Mouse (Mus musculus) gastrocnemius, postnatal 36 days (tissue): ENCODE measurements around the gene Prlr. TPM values are rescaled to one million over a fixed set of nuclear protein-coding genes. Genes with fewer than 3 reads are reported as not detected.

ENCODE experiments used
- DNase-seq, 2 experiments: peaks; one replicate each; pipeline ENCODE4 v3.0.0; 2022
- intact Hi-C: fragments of 180-260 bp; cut with DNase I; formaldehyde crosslinking; loops from one replicate; pipeline ENCODE4 v1.15.1; 2025
- total RNA-seq, 2 experiments: library from RNA; stranded (reverse); gene quantifications; 2 replicates each; pipeline ENCODE4 v1.2.3; 2021

Gene Prlr
- total RNA-seq, 2 experiments from 2014 or later = 0.10 to 0.26 TPM

DNA sequence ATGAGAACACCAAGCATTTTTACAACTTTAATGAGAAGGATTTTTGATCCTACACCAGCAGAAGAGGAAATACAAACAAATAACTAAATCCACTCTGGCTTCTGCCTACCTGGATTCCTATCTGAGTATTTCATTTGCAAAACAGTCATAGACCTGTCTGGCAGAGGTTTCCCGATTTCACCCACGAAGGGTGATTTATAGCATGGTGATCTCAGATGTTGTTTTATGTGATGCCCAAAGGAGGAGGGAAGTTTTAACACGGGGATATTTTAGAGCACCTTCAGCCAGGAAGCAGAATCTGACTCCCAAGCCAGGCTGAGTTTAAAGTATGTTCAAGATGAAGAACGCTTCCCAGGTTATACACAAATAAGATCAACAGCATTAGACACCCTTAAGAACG lies 134.8 kb downstream of the Prlr start:
- intact Hi-C loops = no loop called here
- no peak for DNase-seq

DNA sequence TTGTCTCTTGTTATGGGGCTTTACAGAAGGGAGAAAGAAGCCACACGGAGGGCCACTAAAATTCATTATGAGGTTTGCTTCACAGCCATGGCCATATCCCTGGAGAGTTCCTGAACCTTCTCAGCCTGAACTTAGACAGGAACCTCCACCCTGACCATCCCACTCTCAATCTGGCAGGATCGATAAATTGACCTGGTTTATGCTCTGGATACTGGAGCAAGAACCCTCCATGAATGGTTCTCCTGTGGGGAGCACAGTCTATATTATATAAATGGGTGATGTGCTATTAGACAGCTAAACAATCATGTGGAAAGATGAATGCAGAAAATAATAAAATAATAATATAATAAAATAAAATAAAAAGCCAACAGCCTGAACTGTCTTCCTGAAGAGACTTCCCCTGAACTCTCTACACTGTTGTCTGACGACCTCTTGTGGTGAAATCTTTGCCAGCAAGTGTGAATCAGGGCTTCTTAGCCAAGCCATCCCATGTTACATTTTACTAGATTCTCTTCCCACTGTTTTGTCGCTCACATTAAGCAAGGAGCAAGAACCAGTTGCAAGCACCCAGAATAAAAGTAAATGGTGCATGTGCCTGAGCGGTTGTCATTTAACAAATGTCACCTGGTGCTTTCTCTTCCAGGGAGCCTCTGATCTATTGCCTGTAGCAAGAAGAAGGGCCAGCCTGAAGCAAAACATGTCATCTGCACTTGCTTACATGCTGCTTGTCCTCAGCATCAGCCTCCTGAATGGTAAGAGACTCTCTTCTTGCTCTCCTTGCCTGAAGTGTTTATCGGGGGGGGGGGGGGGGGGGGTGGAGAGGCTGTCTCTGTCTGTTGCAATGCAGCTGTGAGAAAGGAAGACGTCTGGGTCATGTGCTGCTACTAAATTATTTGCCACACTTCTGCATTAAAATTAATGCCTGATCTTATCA lies 136.8 kb downstream of the Prlr start:
- intact Hi-C loops = no loop called here

DNA sequence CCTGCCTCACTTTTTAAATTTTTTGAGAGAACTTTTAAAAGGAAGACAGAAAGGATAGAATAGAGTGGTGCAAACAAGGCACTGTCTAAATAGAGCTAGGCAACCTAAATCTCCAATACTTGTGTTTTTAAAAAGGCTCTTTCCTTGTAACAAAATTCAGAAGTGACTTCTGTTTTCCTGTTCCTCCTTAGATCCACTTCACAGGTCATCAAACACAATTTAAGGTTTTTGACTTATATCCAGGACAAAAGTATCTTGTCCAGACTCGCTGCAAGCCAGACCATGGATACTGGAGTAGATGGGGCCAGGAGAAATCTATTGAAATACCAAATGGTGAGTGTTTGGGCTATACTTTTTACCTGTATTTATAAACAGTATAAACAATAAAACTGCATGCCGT lies 148.0 kb downstream of the Prlr start, which contains the start of gene Gm21973:
Gene Gm21973 (plus strand): TSS at position 301 of the 400 bp plus-strand sequence.
- intact Hi-C loops = no loop called here
- no peak for DNase-seq

More for the DNA sequence above, 136.8 kb downstream of the Prlr start:
- DNase-seq = peak in 1 of 2 experiments; percentile 33

DNA sequence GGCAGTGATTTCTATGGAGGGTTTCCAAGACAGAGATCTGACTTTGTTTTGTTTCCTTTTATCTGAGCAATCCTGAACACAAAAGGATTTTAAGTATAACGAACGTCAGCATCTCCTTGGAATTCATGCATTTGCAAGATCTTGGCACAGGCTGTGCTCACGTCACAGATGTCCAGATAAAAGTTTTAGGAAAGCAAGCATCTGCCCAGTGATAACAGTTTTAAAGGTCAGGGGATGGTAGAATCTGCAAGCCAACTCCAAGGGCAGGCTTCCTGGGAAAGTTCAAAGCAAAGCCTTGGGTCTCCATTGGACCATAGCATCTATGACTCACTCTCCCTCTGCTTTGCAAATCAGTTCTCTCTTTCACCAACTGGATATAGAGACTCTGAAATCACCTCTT lies 153.6 kb downstream of the Prlr start:
- intact Hi-C loops = no loop called here
- DNase-seq = no peak

DNA sequence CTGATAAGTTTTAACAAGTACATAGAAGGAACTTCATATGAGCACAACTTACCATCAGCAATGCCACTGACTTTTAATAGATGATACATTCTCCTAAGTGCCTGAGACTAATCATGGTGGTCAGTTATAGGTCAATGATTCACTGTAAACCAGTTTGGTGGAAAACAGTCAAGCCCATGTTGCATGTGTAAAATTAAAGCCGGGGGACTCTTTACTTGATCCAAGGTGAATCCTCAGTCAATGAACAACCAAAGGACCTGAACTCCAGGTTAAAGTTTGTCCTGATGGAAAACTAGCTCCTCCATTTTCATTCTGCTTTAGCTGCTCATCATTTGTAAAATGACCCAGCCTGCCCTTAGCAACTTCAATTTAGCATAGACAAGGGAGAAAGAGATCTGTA lies 155.5 kb downstream of the Prlr start:
- DNase-seq = no peak
- intact Hi-C loops = no loop called here

DNA sequence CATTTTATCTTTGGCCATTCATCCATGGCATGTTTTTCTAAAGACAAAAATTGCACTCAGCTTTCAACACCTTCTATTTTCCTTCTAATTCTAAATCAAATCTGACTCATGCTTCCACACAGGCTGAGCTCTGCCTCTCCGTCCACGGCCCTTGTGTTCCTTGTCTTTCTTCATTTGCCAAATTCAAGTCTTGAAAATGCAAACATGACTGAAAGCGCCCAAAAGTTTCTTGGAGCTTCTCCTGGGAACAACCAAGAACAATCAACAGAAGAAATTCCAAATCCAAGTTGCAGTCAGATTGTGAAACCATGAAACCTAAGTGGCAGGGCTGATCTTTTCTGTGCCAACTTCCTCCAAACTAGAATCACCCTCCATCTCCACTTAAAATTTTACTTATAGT lies 161.6 kb downstream of the Prlr start:
- intact Hi-C loops = no loop called here

DNA sequence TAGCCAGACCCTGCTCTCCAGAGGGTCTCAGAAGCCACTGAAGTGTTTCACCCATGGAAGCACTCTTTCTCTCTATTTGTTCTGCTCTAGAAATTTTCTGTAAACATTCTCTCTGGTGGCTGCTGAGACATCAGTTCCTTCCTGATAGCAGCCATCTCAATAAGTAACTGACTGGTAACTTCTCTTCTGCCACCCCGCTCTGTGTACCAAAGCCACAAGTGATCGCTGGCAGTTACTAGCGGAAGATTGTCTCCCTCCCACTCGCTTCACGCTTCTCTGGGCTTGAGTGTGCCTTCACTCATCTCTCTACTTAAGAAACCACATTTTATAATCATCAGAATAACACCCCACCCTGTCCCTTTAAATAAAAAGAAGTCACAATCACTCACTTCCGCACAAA lies 170.0 kb downstream of the Prlr start:
- no peak for DNase-seq
- intact Hi-C loops = no loop called here

More for the DNA sequence above, 161.6 kb downstream of the Prlr start:
- DNase-seq = no peak

DNA sequence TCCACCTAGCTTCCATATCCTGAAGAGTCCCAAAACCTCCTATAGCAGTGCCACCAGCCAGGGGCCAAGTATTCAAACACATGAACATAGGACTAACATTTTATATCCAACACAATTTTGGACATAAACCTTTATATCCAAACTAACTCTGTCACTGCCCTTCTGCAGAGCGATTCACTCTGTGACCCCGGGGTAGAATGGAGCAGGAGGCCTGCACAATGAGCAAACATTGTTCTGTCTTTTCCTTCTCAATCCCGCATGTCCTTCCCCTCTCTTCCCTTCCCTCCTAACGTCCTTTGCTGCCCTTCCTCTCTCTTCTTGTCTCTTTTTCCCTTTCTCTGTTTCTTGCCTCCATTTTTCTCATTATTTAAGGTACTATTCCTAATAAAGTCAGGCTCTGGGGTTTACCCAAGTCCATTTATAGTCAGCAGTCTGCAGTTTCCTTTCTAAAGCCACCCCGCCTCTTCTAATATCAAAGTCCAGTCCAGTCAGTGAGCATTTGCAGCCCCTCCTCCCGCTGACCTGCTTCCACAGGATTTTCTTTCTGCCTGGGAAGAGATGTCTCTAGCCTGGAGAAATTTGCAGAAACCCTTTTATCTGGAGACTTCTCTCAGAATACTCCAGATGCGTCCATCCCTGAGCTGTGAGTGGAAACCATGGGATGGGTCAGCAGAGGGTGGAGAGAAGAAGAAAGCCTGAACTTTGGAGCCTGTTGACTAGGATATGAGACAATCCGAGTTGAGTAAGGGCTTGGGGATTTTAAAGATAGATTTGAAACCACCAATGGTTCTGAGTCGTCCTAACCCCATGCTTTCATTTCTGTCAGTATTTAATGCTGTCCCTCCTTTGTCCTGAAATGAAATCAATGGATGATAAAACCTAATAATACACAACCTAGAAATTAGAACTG lies 181.3 kb downstream of the Prlr start, which contains the start of gene Agxt2:
Gene Agxt2 (plus strand): TSS at position 494 of the 910 bp plus-strand sequence.
- DNase-seq = no peak
- intact Hi-C loops = no loop called here

DNA sequence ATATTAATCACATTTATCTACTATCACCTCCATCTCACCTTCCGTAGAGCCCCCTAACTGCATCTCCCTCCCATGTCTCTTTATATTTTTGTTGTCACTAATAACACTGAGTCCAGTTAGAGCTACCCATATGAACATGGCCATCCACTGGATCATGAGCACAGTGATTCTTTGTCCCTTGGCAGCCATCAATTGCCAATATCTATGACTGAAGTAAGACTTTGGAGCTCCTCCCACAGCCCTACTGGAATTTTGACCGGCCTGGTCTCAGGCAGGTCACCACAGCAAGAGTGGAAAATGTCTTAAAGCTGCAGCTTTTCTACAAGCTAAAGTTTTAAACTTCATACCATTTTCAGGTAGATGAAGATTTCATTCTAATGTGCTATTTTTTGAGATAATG lies 189.3 kb downstream of the Prlr start:
- no peak for DNase-seq
- intact Hi-C loops = no loop called here

DNA sequence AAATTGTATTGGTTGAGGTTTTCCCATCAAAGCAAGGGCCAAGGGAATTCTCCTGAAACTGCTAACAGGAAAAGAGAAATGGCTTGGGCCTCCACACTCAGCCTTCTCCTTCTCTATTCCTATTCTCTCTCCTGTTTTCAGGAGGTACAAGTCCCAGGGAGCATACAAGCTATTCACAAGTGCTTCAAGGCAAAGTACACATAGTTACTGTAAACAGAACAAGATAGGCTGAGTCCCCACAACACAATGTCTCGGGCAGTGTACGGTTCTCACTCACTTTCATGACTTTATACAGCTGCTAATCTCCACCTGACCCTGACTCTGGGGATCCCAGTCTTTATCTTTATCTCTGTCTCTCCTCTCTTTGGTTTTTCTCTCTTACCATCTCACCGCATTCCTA lies 198.4 kb downstream of the Prlr start:
- intact Hi-C loops = no loop called here
- no peak for DNase-seq

DNA sequence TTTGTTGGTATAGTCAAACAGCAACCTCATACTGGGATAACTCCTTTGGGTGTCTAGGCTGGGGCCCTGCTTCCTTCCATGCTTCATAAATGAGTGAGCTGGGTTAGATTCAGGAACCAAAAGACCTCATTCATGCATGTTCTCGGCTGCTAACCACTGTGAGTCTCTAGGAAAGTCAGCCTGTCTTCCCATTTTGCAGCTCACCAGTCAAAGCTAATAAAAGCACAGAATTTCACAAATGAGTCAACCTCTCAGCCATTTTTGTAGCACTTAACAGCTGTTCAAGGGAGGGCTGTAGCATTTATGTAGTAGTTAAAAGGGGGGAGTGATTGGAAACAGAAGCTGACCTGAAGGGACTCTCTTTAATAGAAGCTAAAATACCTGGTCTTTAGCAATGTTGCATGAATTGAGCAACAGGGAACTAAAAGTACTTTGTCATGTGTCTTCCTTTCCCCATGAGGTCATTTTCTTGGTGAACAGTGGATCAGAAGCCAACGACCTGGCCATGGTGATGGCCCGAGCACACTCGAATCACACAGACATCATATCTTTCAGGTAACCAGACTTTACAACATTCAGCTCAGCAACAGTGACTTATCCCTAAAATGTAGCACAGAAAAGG lies 201.4 kb downstream of the Prlr start:
- DNase-seq = no peak
- intact Hi-C loops = no loop called here

DNA sequence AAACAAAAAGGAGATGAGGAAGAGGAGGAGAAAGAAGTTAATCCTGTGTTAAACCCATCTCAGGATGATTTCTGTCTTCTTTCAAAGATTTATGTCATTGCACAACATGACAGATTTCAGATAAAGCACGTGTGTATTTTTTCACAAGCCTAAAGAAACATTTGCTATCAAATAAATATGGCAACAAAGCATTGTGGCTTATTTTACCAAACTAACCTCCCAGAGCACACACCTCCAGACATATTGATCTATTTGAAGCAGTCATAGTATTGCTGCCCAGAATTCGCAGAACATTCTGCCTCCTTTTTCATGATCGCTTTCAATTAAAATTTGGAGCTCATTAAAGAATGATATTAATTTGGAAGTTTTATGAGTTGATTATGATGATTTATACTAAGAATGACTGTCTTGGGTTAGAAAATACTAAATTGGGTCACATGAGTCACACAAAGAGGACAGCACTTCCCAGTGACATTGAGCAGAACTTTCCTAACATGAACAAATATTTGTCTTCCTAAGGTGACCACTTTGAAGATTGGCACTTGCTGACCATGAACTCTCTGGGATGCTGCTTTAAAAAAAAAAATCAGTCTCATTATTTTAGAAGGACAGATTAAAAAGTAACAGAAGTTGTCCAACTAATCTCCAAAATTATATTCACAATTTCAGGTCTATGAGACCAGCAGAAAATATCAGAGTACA lies 202.9 kb downstream of the Prlr start:
- DNase-seq = no peak
- intact Hi-C loops = no loop called here

DNA sequence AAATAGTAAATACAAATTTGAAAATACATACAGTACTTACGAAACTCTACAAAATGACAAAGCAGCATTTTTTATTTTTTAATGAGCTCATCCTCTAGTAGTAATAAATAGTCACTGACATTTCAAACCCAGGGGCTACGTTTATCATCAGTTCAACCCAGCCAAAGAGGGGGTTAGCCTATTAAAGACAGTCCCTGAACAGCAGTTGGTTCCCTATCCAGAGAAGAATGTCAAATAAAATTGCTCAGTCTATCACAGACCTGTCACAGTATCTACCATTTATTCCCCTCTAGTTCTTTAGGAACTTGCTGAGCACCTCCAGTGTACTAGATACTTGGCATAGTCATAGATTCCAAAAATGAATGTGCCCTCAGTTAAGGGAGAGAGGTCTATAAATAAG lies 210.2 kb downstream of the Prlr start:
- DNase-seq = no peak
- intact Hi-C loops = no loop called here

Other genes starting within 250 kb of the Prlr start
- gene Gm21973, start 148.1 kb downstream of the Prlr start, total RNA-seq = not detected
- not detected for gene Agxt2, start 181.3 kb downstream of the Prlr start, total RNA-seq